Mouse (Mus musculus) frontal cortex, postnatal 10 days (tissue): ENCODE data around the gene Gm3138.
"Not testable (repeated sequence)": the region's sequence is repeated elsewhere in the genome, so short reads cannot be mapped to it uniquely, and the experiment has no call there.

Experiments used
- DNase-seq, 2 experiments: peaks; one replicate each; pipeline ENCODE4 v3.0.0; 2022; ENCODE audit warnings: low spot score in 2 of 2, mixed read lengths in 1 of 2

The Gm3138 gene

GRCm38 (mm10) chr14:4249331-4249730 is at the start of gene Gm3138:
Gene Gm3138, plus strand, starts transcription at chr14:4249631.
- DNase-seq = not testable (repeated sequence)

- not testable (repeated sequence) for DNase-seq
Observed at GRCm38 (mm10) chr14:4269238-4269950, 20.0 kb downstream of the Gm3138 start.

- not testable (repeated sequence) for DNase-seq
Observed at GRCm38 (mm10) chr14:4279828-4280227, 30.4 kb downstream of the Gm3138 start.
